Mouse (Mus musculus) forebrain, embryonic 10.5 days (tissue): Measurements from ENCODE around the gene Rreb1. TPM values are rescaled to one million over a fixed set of nuclear protein-coding genes. Genes with fewer than 3 reads are reported as not detected.

Source experiments
- DNase-seq: peaks from one replicate; pipeline ENCODE4 v3.0.0-alpha.2; 2017; ENCODE audit warnings: low spot score; ENCODE audit errors: extremely low spot score
- H3K27ac ChIP-seq: fragments of 300-500 bp; sonication (generic); 2 replicates; pipeline ENCODE4 v1.5.1; 2016; ENCODE audit warnings: mild to moderate bottlenecking
- H3K27me3 ChIP-seq: fragments of 300-500 bp; sonication (generic); 2 replicates; pipeline ENCODE4 v1.6.1; 2016; ENCODE audit warnings: mild to moderate bottlenecking; ENCODE audit not compliant: poor library complexity, severe bottlenecking
- H3K36me3 ChIP-seq: fragments of 300-500 bp; sonication (generic); replicated peaks from 2 replicates; pipeline ENCODE4 v1.6.1; 2016; ENCODE audit warnings: mild to moderate bottlenecking, moderate library complexity
- H3K4me1 ChIP-seq: fragments of 300-500 bp; sonication (generic); 2 replicates; pipeline ENCODE4 v1.6.1; 2016
- H3K4me3 ChIP-seq: fragments of 300-500 bp; sonication (generic); 2 replicates; pipeline ENCODE4 v1.5.1; 2016; ENCODE audit warnings: mild to moderate bottlenecking, moderate library complexity
- H3K9me3 ChIP-seq: fragments of 300-500 bp; sonication (generic); 2 replicates; pipeline ENCODE4 v1.6.1; 2016; ENCODE audit warnings: mild to moderate bottlenecking, moderate library complexity
- WGBS: fragments of 180-500 bp; shearing (Covaris S2); methylation state at CpG from one replicate; pipeline ENCODE4 v1.1.7; 2016; 5-methylcytosine and 5-hydroxymethylcytosine counted together
- polyA plus RNA-seq: library from polyadenylated mRNA; unstranded; fragments of >200 nt; fragmentation: Nextera tagmentation; extraction: Ambion mirVana; gene quantifications from 2 replicates; pipeline ENCODE4 v1.2.1, GENCODE M21; 2016

The Rreb1 gene
- polyA plus RNA-seq, 1 experiment from 2014 or later: 6.6 TPM

DNA sequence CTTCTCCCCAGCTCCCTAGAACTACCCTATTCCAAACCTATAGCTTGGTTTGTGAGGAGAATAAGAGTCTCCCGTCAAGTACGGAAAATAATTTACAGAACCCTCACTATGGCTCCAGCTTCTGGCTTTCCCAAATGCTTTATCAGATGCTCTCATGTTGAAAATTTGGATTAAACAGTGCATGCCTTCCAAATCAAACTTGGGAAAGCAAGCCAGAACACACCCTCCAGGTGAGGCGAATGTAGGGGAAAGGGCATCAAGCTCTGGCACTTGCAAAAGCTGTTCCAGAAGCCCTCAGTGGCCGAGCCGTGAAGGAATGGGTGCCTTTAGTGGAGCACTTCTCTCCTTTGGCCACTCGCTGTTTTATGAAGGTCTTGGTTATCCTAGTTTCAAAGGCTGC lies 126.2 kb downstream of the Rreb1 start:
- no peak overlapping the region for H3K27ac ChIP-seq
- no peaks in the 10 kb centered on the region for H3K9me3 ChIP-seq
- no peak for DNase-seq
- no peak overlapping the region for H3K4me3 ChIP-seq
- no peaks in the 10 kb centered on the region for H3K4me1 ChIP-seq
- WGBS: 92% methylated on average over 6 of the region's 6 CpGs
- peaks cover 40% of the 10 kb centered on the region for H3K36me3 ChIP-seq
- no peaks in the 10 kb centered on the region for H3K27me3 ChIP-seq

DNA sequence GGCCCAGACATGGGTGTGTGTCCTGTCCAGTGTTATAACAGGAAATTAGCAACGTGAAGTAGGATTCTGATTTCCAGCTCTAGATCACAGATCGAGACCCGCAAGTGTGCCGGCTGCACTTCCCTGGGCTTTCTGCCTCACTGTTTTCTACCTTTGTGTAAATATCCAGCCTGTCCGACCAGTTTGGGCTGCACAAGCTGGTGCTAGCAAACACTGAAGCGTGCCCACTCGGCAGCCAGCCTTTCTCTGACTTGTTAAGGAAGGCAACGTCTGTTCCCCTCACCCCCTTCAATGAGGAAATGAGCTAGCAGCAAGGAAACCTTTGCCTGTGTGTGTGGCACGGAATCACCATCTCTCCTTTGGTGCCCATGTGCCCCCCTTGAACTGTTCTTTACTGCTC lies 129.9 kb downstream of the Rreb1 start:
- no peaks in the 10 kb centered on the region for H3K9me3 ChIP-seq
- H3K36me3 ChIP-seq: peaks cover 39% of the 10 kb centered on the region
- 87% methylated on average over 9 of the region's 9 CpGs for WGBS
- H3K4me3 ChIP-seq: no peak overlapping the region
- no peak for DNase-seq
- peaks cover 4% of the 10 kb centered on the region for H3K4me1 ChIP-seq
- H3K27ac ChIP-seq: no peak overlapping the region
- no peaks in the 10 kb centered on the region for H3K27me3 ChIP-seq

DNA sequence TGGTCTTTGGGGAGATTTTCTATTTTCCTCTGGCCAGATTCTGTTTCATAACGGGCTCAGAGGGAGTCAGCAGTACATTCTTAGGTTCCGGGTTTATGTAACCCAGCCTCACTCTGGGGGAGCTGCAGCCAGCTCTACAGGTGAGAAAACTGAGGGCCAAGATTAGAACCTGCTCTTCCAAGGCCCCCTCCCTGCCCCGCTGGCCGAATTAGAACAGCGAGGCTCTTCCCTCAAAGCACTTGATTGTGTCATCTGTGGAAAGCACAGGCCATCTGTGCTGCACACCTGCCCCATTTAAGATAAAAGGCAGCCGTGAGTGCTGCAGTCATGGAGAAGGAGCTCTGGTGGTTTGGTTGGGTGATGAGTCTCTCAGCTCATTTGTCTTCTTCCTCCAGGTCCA lies 130.3 kb downstream of the Rreb1 start:
- DNase-seq: no peak
- WGBS: 88% methylated on average over 6 of the region's 6 CpGs

DNA sequence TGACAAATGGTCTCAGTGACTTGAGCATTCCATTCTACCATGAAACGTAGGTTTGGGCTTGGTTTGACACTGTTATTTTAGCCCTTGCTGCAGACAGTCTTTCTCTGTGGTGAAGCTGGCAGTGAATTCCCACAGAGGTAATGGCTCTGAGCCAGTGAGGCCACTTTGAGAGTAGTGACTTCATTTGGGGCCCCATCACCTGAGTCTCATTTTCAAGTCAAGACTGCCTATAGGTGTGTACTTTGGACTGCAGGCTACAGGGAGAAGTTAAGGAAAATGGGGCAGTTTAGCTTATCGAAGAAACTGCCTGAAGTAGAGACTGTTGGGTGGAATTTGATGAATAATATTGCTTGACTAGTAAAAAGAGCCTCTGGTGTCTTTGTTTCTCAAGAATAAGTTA lies 131.0 kb downstream of the Rreb1 start:
- peaks cover 40% of the 10 kb centered on the region for H3K36me3 ChIP-seq
- no peaks in the 10 kb centered on the region for H3K27me3 ChIP-seq
- DNase-seq: no peak
- H3K9me3 ChIP-seq: no peaks in the 10 kb centered on the region
- H3K4me3 ChIP-seq: no peak overlapping the region
- H3K4me1 ChIP-seq: peaks cover 13% of the 10 kb centered on the region
- no peak overlapping the region for H3K27ac ChIP-seq
- WGBS: 89% methylated on average over 2 of the region's 2 CpGs

More for the DNA sequence above, 130.3 kb downstream of the Rreb1 start:
- peaks cover 42% of the 10 kb centered on the region for H3K36me3 ChIP-seq
- H3K27me3 ChIP-seq: no peaks in the 10 kb centered on the region
- H3K4me3 ChIP-seq: no peak overlapping the region
- H3K27ac ChIP-seq: no peak overlapping the region
- H3K4me1 ChIP-seq: peaks cover 8% of the 10 kb centered on the region
- no peaks in the 10 kb centered on the region for H3K9me3 ChIP-seq

DNA sequence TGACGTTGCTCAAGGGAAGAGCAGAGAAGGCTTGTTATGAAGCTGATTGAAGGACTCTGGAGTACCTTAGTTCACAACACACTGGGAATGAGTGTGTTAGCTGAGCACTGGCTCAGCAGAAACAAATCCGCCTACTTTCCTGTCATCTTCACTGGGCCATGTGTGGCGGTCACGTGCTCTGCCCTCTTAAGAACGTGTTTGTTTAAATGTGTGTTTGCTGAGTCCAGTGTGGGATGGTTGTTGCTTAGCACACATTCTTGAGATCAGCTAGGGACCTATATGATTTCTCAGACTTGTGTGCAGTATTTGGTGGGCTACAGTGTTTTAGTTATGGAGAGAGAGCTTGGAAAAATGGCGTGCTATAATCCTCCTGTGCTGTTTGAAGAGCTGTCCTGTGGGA lies 133.8 kb downstream of the Rreb1 start:
- H3K36me3 ChIP-seq: peaks cover 41% of the 10 kb centered on the region
- H3K27ac ChIP-seq: no peak overlapping the region
- no peaks in the 10 kb centered on the region for H3K9me3 ChIP-seq
- H3K4me1 ChIP-seq: peaks cover 15% of the 10 kb centered on the region
- no peaks in the 10 kb centered on the region for H3K27me3 ChIP-seq
- no peak overlapping the region for H3K4me3 ChIP-seq
- no peak for DNase-seq
- 90% methylated on average over 6 of the region's 6 CpGs for WGBS

DNA sequence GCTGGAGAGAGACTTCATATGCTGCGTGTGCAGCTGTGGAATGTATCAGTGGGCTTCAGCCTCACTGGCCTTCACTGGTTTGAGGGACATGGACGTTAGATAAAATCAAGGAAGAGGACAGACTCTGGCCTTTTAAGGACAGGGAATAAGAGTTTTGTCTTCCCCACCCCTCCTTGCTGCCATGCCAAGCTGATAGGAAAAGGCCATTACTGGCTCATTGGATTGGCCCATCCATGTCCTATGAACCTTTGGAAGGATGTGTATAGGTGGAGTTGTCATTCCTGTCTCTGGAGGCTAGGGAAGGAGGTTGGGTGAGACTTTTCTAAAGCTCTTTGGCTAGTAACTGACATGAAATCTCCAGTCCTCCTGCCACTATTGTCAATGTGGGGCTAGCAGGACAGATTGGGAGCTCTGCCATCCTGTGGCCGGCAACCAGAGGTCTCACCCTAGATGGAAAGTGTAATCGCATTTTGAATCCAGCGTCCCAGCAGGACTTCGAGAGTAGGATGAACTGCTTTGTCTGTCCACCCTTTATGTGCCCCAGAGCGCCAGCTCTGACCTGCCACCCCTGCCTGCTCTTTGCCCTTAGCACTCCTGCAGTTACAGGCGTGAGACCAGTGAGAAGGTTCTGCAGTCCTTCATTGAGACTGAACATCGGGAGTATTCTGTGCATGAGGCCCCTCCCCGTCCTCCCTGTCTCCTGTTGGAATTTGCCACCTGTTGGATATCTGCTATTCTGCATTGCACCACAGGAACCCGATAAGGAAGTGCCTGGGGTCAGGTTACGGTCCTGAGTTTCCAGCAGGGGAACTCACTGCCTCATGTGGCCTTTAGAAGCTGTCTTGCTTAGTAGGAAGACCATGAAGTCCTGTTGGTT lies 134.6 kb downstream of the Rreb1 start:
- WGBS: 60% methylated on average over 12 of the region's 12 CpGs
- H3K4me3 ChIP-seq: no peak overlapping the region
- peaks cover 15% of the 10 kb centered on the region for H3K4me1 ChIP-seq
- H3K27ac ChIP-seq: no peak overlapping the region
- H3K9me3 ChIP-seq: no peaks in the 10 kb centered on the region
- peaks cover 47% of the 10 kb centered on the region for H3K36me3 ChIP-seq
- no peak for DNase-seq
- H3K27me3 ChIP-seq: no peaks in the 10 kb centered on the region

DNA sequence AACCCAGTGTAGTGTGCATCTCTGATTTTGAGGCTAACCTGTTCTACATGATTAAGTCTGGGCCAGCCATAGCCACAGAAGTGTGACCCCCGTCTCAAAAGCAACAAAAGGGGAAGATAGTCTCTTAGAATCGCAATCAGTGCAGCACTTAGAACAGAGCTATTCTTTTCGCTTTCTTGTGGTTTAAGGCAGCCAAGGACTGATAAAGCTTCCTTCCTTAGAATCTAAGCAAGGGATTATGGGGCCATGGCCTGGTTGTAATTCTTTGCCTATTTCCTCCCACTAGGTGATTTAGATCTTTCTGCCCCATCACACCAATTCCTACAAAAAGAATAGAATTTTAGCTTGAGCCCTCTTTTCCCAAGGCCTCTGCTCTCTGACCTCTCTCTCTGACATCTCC lies 135.8 kb downstream of the Rreb1 start:
- Histone ChIP-seq H3K27ac (no peak overlapping the region), H3K4me1 (peaks cover 15% of the 10 kb centered on the region), H3K27me3 (no peaks in the 10 kb centered on the region), H3K36me3 (peaks cover 45% of the 10 kb centered on the region), H3K9me3 (no peaks in the 10 kb centered on the region), H3K4me3 (no peak overlapping the region)
- no peak for DNase-seq
- WGBS: 47% methylated on average over 3 of the region's 3 CpGs

DNA sequence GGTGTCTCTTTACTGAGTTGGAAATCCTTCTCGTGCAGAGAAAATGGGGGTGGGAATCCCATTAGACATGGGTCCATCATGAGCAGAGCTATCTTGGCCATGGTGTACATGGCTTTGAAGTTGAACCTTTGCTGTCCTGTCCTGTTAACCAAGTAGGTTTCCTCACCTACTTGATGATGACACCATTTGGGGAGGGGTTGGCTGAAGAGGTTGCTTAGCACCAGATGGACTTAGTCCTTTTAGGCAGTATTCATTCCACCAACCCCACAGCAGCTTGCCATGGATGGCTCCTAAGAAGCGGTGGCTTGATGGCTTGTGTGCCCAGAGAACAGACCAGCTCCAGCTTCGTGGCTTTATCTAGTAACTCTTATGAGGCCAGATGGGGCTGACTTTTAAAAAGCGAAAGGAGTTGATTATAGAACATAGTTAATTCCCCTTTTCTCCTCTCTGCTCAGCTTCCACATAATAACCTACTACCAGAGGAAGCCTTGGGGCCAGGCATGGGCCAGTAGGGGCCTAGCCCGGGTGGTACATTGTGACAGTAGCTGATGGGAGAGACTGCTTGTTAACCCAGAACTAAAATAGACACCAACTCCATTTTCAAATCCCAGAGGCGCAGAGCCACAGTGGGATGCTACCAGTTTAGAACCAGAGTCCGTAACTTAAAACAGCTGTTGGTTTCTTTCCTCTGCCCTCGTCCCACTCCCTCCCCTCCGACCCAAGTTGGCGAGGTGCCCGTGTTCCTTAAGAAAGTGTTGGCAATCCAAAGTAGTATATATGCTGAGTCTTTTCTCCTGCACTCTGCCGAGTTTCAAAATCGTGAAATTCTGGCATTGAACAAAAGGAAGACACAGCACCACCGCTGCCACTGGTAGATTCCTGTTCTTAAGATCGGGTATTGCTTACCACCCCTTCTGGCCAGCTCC lies 140.4 kb downstream of the Rreb1 start:
- Histone ChIP-seq H3K4me1 (peaks cover 28% of the 10 kb centered on the region), H3K4me3 (no peak overlapping the region), H3K27me3 (no peaks in the 10 kb centered on the region), H3K36me3 (peaks cover 28% of the 10 kb centered on the region), H3K9me3 (no peaks in the 10 kb centered on the region), H3K27ac (no peak overlapping the region)
- 90% methylated on average over 15 of the region's 15 CpGs for WGBS
- no peak for DNase-seq

DNA sequence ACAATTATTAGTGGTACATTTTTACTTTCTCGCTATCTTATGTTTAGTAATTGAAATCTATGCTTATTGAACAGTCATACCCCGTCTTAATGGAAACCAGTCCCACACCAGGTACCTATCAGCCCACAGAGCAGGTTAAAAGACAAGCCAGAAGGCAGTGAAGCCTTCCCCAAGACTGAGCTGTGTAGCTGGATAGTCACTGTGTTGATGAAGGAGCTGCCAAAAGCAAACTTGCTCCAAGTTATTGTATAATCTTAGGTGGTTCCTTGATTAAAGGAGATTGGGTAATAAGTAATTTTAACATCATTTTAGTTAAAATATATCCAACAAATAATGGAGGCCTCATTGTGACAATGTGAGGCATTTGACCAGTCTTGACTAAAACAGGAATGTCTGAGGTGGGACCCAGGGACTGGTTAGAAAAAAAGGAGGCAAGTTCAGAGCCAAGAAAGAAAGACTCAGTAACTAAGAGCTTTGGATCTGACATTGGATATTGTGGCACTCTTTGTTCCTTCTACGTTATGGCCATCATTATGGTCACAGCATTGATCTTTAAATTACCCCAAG lies 141.6 kb downstream of the Rreb1 start:
- peaks cover 31% of the 10 kb centered on the region for H3K36me3 ChIP-seq
- no peak overlapping the region for H3K27ac ChIP-seq
- peaks cover 22% of the 10 kb centered on the region for H3K4me1 ChIP-seq
- DNase-seq: no peak
- H3K9me3 ChIP-seq: no peaks in the 10 kb centered on the region
- H3K4me3 ChIP-seq: no peak overlapping the region
- 91% methylated on average over 3 of the region's 3 CpGs for WGBS
- H3K27me3 ChIP-seq: no peaks in the 10 kb centered on the region

DNA sequence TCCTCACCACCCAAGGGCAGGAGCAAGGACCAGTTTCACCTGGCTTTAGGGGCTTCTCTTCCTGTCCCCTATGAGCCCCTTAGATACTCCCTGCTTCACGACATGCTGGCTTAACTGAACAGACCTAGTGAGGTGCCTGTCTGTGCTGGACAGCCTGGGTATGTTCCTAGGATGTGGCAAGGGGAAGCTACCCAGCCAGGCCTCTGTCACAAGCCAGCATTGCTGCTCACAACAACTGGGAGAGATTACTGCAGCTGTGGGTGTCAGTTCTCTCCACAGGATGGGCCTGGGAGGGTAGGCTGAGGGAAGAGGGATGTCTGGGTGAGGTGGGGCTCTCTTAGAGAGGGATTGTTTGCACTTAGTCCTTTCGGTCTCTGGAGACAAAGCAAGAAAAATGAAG lies 142.5 kb downstream of the Rreb1 start:
- H3K4me3 ChIP-seq: no peak overlapping the region
- no peaks in the 10 kb centered on the region for H3K9me3 ChIP-seq
- peaks cover 22% of the 10 kb centered on the region for H3K4me1 ChIP-seq
- 33% methylated on average over 2 of the region's 2 CpGs for WGBS
- H3K27me3 ChIP-seq: no peaks in the 10 kb centered on the region
- no peak overlapping the region for H3K27ac ChIP-seq
- DNase-seq: no peak
- H3K36me3 ChIP-seq: peaks cover 31% of the 10 kb centered on the region

DNA sequence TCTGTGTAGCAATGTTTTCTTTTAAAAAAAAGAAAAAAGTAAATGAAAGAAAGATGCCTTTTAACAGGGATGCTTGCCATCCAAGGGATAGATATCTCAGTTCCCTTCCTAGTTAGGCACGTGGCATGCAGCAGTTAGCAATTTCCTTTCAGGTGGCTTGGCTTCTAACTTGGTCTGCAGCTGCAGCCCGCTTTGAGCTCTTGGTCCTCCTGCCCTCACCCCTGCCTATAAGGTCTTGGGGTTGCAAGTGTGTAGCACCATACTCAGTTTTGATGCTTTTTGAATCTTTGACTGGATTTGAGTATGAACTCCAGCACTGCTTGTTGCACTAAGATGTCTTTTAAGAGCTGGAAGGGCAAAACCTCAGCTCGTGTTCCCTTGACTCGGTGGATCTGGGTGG lies 144.9 kb downstream of the Rreb1 start:
- no peak overlapping the region for H3K27ac ChIP-seq
- H3K9me3 ChIP-seq: no peaks in the 10 kb centered on the region
- peaks cover 22% of the 10 kb centered on the region for H3K4me1 ChIP-seq
- no peak for DNase-seq
- peaks cover 13% of the 10 kb centered on the region for H3K36me3 ChIP-seq
- no peaks in the 10 kb centered on the region for H3K27me3 ChIP-seq
- WGBS: 89% methylated on average over 4 of the region's 4 CpGs
- H3K4me3 ChIP-seq: no peak overlapping the region

DNA sequence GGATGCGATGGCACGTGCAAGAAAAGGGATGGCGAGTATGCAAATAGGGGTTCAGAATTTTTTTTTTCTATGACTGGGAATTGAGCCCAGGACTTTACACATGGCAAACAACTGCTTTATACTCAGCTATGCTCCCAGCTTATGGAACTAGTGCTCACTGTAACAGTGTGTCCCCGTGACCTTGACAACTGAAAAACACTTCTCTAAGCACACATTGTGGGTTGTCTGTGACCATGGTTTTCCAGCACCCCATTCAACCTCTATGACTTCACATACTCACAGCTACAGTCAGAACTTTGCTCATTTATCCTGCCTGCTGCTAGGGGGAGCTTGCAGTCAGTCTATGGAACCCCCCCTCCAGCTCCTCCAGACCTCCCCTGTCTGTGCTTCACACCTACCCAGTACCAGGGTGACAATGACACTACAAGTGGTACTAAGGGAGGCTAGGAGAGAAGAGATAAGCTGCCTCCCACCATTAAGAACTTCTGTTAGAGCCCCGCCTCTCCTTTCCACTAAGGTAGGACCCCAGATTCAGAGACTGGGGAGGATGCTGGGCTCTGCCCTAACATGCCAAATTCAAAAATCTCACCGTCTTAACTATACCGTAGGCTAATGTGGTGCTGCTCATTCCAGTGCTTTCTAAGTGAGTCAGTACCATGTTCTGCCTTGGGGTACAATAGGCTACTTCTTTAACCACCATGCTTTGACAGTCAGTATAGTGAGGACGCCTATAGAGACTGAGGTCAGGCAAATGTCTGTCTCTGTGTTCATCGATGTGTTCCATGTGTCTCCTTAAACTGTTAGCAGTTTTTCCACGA lies 145.7 kb downstream of the Rreb1 start:
- peaks cover 10% of the 10 kb centered on the region; the same call in 1 of the 2 replicates for H3K36me3 ChIP-seq
- 89% methylated on average over 10 of the region's 10 CpGs for WGBS
- no peaks in the 10 kb centered on the region for H3K9me3 ChIP-seq
- H3K4me3 ChIP-seq: no peak overlapping the region
- no peak overlapping the region for H3K27ac ChIP-seq
- no peaks in the 10 kb centered on the region for H3K27me3 ChIP-seq
- no peak for DNase-seq
- H3K4me1 ChIP-seq: peaks cover 22% of the 10 kb centered on the region
